Mouse (Mus musculus): ENCODE results near the gene Skint9. TPM values are rescaled to one million over a fixed set of nuclear protein-coding genes. Genes with fewer than 3 reads are reported as not detected.
"Not testable (repeated sequence)": the region's sequence is repeated elsewhere in the genome, so short reads cannot be mapped to it uniquely, and the experiment has no call there.

Skint9 gene
- not detected in 2 replicates for polyA plus RNA-seq (2014; fragmentation: Nextera tagmentation; extraction: Ambion mirVana)

DNA sequence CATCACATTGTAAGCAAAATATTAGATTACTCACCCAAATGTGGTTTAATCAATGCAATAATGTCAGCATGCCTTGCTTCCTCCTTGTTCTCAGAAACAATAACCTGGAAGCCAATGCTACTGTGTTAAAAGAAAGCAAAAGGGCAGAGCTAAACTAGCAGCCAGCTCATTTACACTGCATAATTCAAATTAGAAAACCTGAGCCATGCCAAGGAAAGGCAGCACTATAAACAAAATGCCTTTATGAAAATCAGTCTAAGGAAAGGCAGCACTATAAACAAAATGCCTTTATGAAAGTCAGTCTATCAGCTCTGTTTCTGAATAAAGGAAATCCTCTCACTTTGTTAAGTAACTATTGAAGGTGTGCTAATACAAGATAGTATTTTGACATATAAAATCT lies at the start of gene Skint9:
TSS of gene Skint9 (minus strand) at position 101 of the 400 bp plus-strand sequence.
- no peak within 1 kb of the TSS for H3K4me2 ChIP-seq (replicated peaks; ENCODE audit: low read depth, low read length)
- H3K4me1 ChIP-seq (ENCODE audit: control insufficient read depth, insufficient read depth, low read length) = no peaks in the 10 kb centered on the region
- H3K9me3 ChIP-seq (ENCODE audit: control insufficient read depth, low read length) = no peaks in the 10 kb centered on the region
- no peak for ATAC-seq (ENCODE audit: low FRiP score, low TSS enrichment)
- H3K4me3 ChIP-seq (ENCODE audit: low read length) = no peak within 1 kb of the TSS
- H3K27me3 ChIP-seq (ENCODE audit: control insufficient read depth, insufficient read depth, low read length) = no peaks in the 10 kb centered on the region
- no peak within 1 kb of the TSS for H3K9ac ChIP-seq (ENCODE audit: low read depth, low read length)
- no peaks in the 10 kb centered on the region for H3K36me3 ChIP-seq (ENCODE audit: control insufficient read depth, insufficient read depth, low read length)
- H3K27ac ChIP-seq (ENCODE audit: low read depth, low read length) = no peak within 1 kb of the TSS

DNA sequence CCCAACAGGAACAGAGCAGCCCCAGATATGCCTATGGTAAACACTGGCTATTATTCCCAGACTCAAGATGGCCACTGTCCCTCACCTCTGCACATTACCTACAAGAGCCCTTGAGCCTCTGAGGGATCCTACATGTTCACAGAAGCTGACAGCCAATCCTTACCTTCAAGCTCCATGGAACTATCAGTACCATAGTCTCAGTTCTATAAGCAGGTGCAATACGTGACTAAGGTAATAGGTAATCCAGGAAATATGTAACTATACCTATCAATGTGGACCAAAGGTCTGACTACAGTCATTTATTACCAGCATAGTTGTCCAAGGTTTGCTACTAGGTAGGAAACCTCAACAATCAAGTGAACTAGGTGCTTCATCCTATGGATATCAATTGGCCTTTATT lies 1.1 kb downstream of the Skint9 start:
- Histone ChIP-seq H3K4me2 (replicated peaks; ENCODE audit: low read depth, low read length) (no peak overlapping the region), H3K27me3 (ENCODE audit: control insufficient read depth, insufficient read depth, low read length) (no peaks in the 10 kb centered on the region), H3K4me3 (ENCODE audit: low read length) (no peak overlapping the region), H3K4me1 (ENCODE audit: control insufficient read depth, insufficient read depth, low read length) (no peaks in the 10 kb centered on the region), H3K9me3 (ENCODE audit: control insufficient read depth, low read length) (no peaks in the 10 kb centered on the region; the same call in 1 of the 2 replicates), H3K36me3 (ENCODE audit: control insufficient read depth, insufficient read depth, low read length) (no peaks in the 10 kb centered on the region), H3K9ac (ENCODE audit: low read depth, low read length) (no peak overlapping the region), H3K27ac (ENCODE audit: low read depth, low read length) (no peak overlapping the region)
- ATAC-seq (ENCODE audit: low FRiP score, low TSS enrichment) = no peak
- 76% methylated on average over 1 of the region's 1 CpGs for WGBS

DNA sequence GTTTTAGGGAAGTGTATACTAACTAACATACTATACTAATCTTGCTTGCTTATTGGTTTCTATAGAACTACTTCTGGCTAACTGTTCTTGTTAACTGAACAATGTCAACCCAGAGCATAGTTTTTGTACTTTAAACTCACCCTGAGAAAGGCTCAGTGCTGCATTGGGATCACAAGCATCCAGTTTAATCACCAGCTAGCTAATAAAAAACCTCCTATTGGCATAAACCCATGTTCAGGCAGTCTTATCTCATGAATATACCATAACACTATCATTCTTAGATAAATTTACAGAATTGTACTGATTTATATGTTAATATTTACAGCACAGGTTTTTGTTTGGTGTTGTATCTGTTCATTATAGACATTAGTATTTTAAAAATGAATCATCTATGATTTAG lies 1.6 kb downstream of the Skint9 start:
- H3K9me3 ChIP-seq (ENCODE audit: control insufficient read depth, low read length) = no peaks in the 10 kb centered on the region; the same call in 1 of the 2 replicates
- no peaks in the 10 kb centered on the region for H3K27me3 ChIP-seq (ENCODE audit: control insufficient read depth, insufficient read depth, low read length)
- no peak overlapping the region for H3K27ac ChIP-seq (ENCODE audit: low read depth, low read length)
- H3K4me3 ChIP-seq (ENCODE audit: low read length) = no peak overlapping the region
- H3K4me1 ChIP-seq (ENCODE audit: control insufficient read depth, insufficient read depth, low read length) = no peaks in the 10 kb centered on the region
- H3K4me2 ChIP-seq (replicated peaks; ENCODE audit: low read depth, low read length) = no peak overlapping the region
- H3K36me3 ChIP-seq (ENCODE audit: control insufficient read depth, insufficient read depth, low read length) = no peaks in the 10 kb centered on the region
- H3K9ac ChIP-seq (ENCODE audit: low read depth, low read length) = no peak overlapping the region
- no peak for ATAC-seq (ENCODE audit: low FRiP score, low TSS enrichment)

DNA sequence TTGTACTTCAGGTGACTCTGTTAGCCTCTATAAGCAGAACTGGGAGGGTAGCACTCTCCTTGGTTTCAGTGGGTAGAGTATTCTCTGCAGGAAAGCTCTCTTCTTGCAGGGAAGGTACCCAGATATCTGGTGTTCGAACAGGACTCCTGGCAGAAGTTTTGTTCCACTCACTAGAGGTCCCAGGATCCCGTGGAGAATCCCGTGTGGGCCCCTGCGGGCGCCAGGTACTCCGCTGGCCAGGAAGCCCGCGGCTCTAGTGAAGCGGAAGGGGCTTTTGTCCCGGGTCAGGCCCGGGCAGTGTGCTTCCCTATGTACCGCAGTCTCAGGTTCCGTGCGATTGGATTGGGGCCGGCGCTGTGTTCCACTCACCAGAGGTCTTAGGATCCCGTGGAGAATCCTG lies 84.7 kb downstream of the Skint9 start:
- not testable (repeated sequence) for H3K27me3 ChIP-seq (ENCODE audit: control insufficient read depth, insufficient read depth, low read length); H3K4me1 ChIP-seq (ENCODE audit: control insufficient read depth, insufficient read depth, low read length); H3K4me2 ChIP-seq (replicated peaks; ENCODE audit: low read depth, low read length); H3K9me3 ChIP-seq (ENCODE audit: control insufficient read depth, low read length); ATAC-seq (ENCODE audit: low FRiP score, low TSS enrichment); H3K9ac ChIP-seq (ENCODE audit: low read depth, low read length); H3K27ac ChIP-seq (ENCODE audit: low read depth, low read length); H3K4me3 ChIP-seq (ENCODE audit: low read length); H3K36me3 ChIP-seq (ENCODE audit: control insufficient read depth, insufficient read depth, low read length)
- WGBS = 95% methylated on average over 15 of the region's 17 CpGs

Other genes with a start within 250 kb of the Skint9 start
- gene Skint3, start 201.7 kb downstream of the Skint9 start, polyA plus RNA-seq (2014; fragmentation: Nextera tagmentation; extraction: Ambion mirVana) = not detected in 2 replicates
- gene Skint2, start 123.2 kb upstream of the Skint9 start, polyA plus RNA-seq (2014; fragmentation: Nextera tagmentation; extraction: Ambion mirVana) = not detected in 2 replicates